Mouse (Mus musculus): Measurements from ENCODE around the gene Zcchc9.

DNA sequence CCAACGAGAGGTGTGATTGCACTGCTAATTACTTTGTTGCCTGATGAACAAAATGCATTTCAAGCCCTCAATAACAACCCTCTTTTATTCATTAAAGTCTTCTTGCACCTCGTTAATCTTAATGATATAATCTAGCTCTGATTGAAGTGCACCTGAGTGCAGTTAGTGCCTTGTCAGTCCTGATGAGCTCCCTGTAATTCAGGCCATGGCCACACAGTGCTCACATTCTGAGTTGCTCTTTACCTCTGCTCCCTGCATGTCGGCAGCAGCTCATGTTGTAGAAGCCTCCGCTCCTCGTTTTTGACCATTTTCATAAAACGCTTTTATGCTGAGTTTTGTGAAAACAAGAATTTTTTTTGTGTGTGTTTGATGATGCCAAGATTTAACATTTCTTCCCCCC is 16.2 kb upstream of the Zcchc9 start:
- TF ChIP-seq CTCF (IDR thresholded peaks at IDR 0.05; ENCODE audit: extremely low read depth, insufficient read depth, low read length) (no peak), POLR2A (IDR thresholded peaks at IDR 0.05; ENCODE audit: extremely low read depth, insufficient read depth, low read length) (no peak)
